Mouse (Mus musculus) liver, adult 2 months (tissue): ENCODE results near the gene Foxp1.

Experiments
- CTCF ChIP-seq: fragments of 200-500 bp; IDR thresholded peaks from 2 replicates; pipeline ENCODE4 v1.5.1; 2011; ENCODE audit warnings: low read depth, low read length, control low read depth
- POLR2A ChIP-seq: fragments of 200-500 bp; IDR thresholded peaks from 2 replicates; pipeline ENCODE4 v1.6.1; 2011; ENCODE audit warnings: low read length, control low read depth; ENCODE audit not compliant: insufficient read depth; ENCODE audit errors: extremely low read depth

DNA sequence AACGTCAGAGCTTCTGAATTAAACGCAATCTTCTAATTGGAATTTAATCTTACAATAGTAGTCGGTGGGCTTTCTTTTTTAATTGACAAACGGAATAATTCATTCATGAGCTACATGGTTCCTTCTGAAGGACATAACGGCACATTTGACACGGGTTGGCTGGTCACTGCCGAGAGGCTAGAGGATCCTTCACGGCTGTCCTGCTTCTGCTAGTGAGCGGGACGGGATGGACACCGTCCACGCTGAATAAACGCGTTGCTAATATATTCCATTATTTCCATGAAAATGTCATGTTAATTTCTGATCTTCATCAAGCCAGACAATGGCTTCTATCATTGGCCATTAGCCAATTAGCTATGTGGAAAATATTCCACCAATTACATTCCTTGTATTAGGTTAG is 92.0 kb downstream of the Foxp1 start:
- TF ChIP-seq CTCF = no peak
- no peak for TF ChIP-seq POLR2A
